Mouse (Mus musculus) midbrain, embryonic 11.5 days (tissue): ENCODE results near the gene Fam19a2. TPM values are rescaled to one million over a fixed set of nuclear protein-coding genes. Genes with fewer than 3 reads are reported as not detected.

ENCODE experiments used
- ATAC-seq: fragments of 200-750 bp; cut with Nextera tagmentation; 2 replicates; pipeline ENCODE4 v1.8.0; 2017; ENCODE audit warnings: moderate TSS enrichment, moderate library complexity; ENCODE audit not compliant: low FRiP score
- DNase-seq: peaks from one replicate; pipeline ENCODE4 v3.0.0; 2015; ENCODE audit warnings: low spot score; ENCODE audit errors: missing footprints
- H3K27ac ChIP-seq: fragments of 300-500 bp; sonication (generic); 2 replicates; pipeline ENCODE4 v1.5.1; 2014; ENCODE audit warnings: low read depth, low read length
- H3K27me3 ChIP-seq: fragments of 300-500 bp; sonication (generic); 2 replicates; pipeline ENCODE4 v1.6.1; 2014; ENCODE audit warnings: mild to moderate bottlenecking, low read length, moderate library complexity, mixed read lengths; ENCODE audit not compliant: control insufficient read depth, insufficient read depth
- H3K36me3 ChIP-seq: fragments of 300-500 bp; sonication (generic); 2 replicates; pipeline ENCODE4 v1.6.1; 2014; ENCODE audit warnings: mild to moderate bottlenecking, low read length, moderate library complexity, mixed read lengths; ENCODE audit not compliant: control insufficient read depth, insufficient read depth
- H3K4me1 ChIP-seq: fragments of 300-500 bp; sonication (generic); 2 replicates; pipeline ENCODE4 v1.6.1; 2014; ENCODE audit warnings: low read length; ENCODE audit not compliant: control insufficient read depth, insufficient read depth
- H3K4me2 ChIP-seq: fragments of 300-500 bp; sonication (generic); 2 replicates; pipeline ENCODE4 v1.6.1; 2014; ENCODE audit warnings: mild to moderate bottlenecking, moderate library complexity
- H3K4me3 ChIP-seq: fragments of 300-500 bp; sonication (generic); 2 replicates; pipeline ENCODE4 v1.5.1; 2014; ENCODE audit warnings: low read depth, low read length
- H3K9ac ChIP-seq: fragments of 300-500 bp; sonication (generic); 2 replicates; pipeline ENCODE4 v1.6.1; 2014; ENCODE audit warnings: low read length
- H3K9me3 ChIP-seq: fragments of 300-500 bp; sonication (generic); 2 replicates; pipeline ENCODE4 v1.6.1; 2016; ENCODE audit warnings: low read length; ENCODE audit not compliant: control insufficient read depth
- WGBS: fragments of 180-500 bp; shearing (Covaris S2); extraction: QIAGEN DNeasy Blood & Tissue Kit; methylation state at CpG from one replicate; pipeline ENCODE4 v1.1.7; 2014; 5-methylcytosine and 5-hydroxymethylcytosine counted together
- polyA plus RNA-seq: library from polyadenylated mRNA; unstranded; fragments of >200 nt; fragmentation: Nextera tagmentation; extraction: Ambion mirVana; gene quantifications from 2 replicates; pipeline ENCODE4 v1.2.1, GENCODE M21; 2014

Gene Fam19a2
- 4.0 and 4.7 TPM in 2 replicates for polyA plus RNA-seq

- WGBS = under 1% methylated on average over 12 of the region's 12 CpGs
- Histone ChIP-seq H3K4me1 (peaks cover 10% of the 10 kb centered on the region), H3K27ac (no peak within 1 kb of the TSS), H3K36me3 (no peaks in the 10 kb centered on the region), H3K4me2 (peak within 1 kb of the TSS; percentile 91), H3K9me3 (no peaks in the 10 kb centered on the region), H3K9ac (peak within 1 kb of the TSS; percentile 61), H3K4me3 (peak within 1 kb of the TSS; percentile 56), H3K27me3 (peaks cover 23% of the 10 kb centered on the region)
- peak; percentile 97 for DNase-seq
- peak; percentile 61 for ATAC-seq
Observed at GRCm38 (mm10) chr10:123263876-123264309, at the start of gene Fam19a2. Gene Fam19a2, plus strand, starts transcription at chr10:123263996.

GRCm38 (mm10) chr10:123222785-123223184 lies 41.0 kb upstream of the Fam19a2 start:
- Histone ChIP-seq H3K4me2 (no peak overlapping the region), H3K9me3 (no peaks in the 10 kb centered on the region), H3K27ac (no peak overlapping the region), H3K4me1 (no peaks in the 10 kb centered on the region), H3K36me3 (no peaks in the 10 kb centered on the region), H3K27me3 (no peaks in the 10 kb centered on the region), H3K9ac (no peak overlapping the region), H3K4me3 (no peak overlapping the region)
- ATAC-seq = no peak
- DNase-seq = no peak
- WGBS = 88% methylated on average over 5 of the region's 5 CpGs

- Histone ChIP-seq H3K36me3 (no peaks in the 10 kb centered on the region), H3K9me3 (no peaks in the 10 kb centered on the region), H3K9ac (no peak overlapping the region), H3K27me3 (no peaks in the 10 kb centered on the region), H3K27ac (no peak overlapping the region), H3K4me1 (no peaks in the 10 kb centered on the region), H3K4me3 (no peak overlapping the region), H3K4me2 (no peak overlapping the region)
- ATAC-seq (no peak), DNase-seq (no peak)
- WGBS = 91% methylated on average over 5 of the region's 5 CpGs
Observed at GRCm38 (mm10) chr10:123229420-123229819, 34.4 kb upstream of the Fam19a2 start.

GRCm38 (mm10) chr10:123248063-123248462 lies 15.7 kb upstream of the Fam19a2 start:
- Histone ChIP-seq H3K27ac (no peak overlapping the region), H3K9me3 (no peaks in the 10 kb centered on the region), H3K27me3 (no peaks in the 10 kb centered on the region), H3K4me1 (no peaks in the 10 kb centered on the region), H3K9ac (no peak overlapping the region), H3K36me3 (no peaks in the 10 kb centered on the region), H3K4me3 (no peak overlapping the region), H3K4me2 (no peak overlapping the region)
- no peak for DNase-seq
- no peak for ATAC-seq
- 90% methylated on average over 6 of the region's 6 CpGs for WGBS

- no peak for ATAC-seq
- Histone ChIP-seq H3K27ac (no peak overlapping the region), H3K4me1 (no peaks in the 10 kb centered on the region), H3K9me3 (no peaks in the 10 kb centered on the region), H3K4me2 (no peak overlapping the region), H3K4me3 (no peak overlapping the region), H3K27me3 (no peaks in the 10 kb centered on the region), H3K9ac (no peak overlapping the region), H3K36me3 (no peaks in the 10 kb centered on the region)
- 88% methylated on average over 9 of the region's 9 CpGs for WGBS
- DNase-seq = no peak
Observed at GRCm38 (mm10) chr10:123251904-123252303, 11.9 kb upstream of the Fam19a2 start.

- no peaks in the 10 kb centered on the region for H3K27me3 ChIP-seq
- WGBS = 45% methylated on average over 5 of the region's 5 CpGs
Observed at GRCm38 (mm10) chr10:123254299-123254698, 9.5 kb upstream of the Fam19a2 start.

GRCm38 (mm10) chr10:123255674-123256348 lies 8.0 kb upstream of the Fam19a2 start:
- Histone ChIP-seq H3K4me3 (no peak overlapping the region), H3K9me3 (no peaks in the 10 kb centered on the region), H3K9ac (no peak overlapping the region), H3K4me1 (no peaks in the 10 kb centered on the region), H3K27me3 (no peaks in the 10 kb centered on the region), H3K27ac (no peak overlapping the region), H3K36me3 (no peaks in the 10 kb centered on the region), H3K4me2 (no peak overlapping the region)
- DNase-seq (no peak), ATAC-seq (no peak)
- 80% methylated on average over 7 of the region's 7 CpGs for WGBS

More at GRCm38 (mm10) chr10:123254299-123254698, 9.5 kb upstream of the Fam19a2 start:
- Histone ChIP-seq H3K9ac (no peak overlapping the region), H3K4me2 (no peak overlapping the region), H3K4me3 (no peak overlapping the region), H3K36me3 (no peaks in the 10 kb centered on the region), H3K9me3 (no peaks in the 10 kb centered on the region), H3K4me1 (no peaks in the 10 kb centered on the region), H3K27ac (no peak overlapping the region)
- ATAC-seq = no peak
- no peak for DNase-seq

- Histone ChIP-seq H3K4me1 (peaks cover 10% of the 10 kb centered on the region), H3K4me2 (peak overlapping the region; percentile 91), H3K27ac (no peak overlapping the region), H3K9me3 (no peaks in the 10 kb centered on the region), H3K36me3 (no peaks in the 10 kb centered on the region), H3K27me3 (peaks cover 23% of the 10 kb centered on the region), H3K9ac (peak overlapping the region; percentile 61), H3K4me3 (peak overlapping the region; percentile 56)
- ATAC-seq = peak; percentile 77
- peak; percentile 95 for DNase-seq
- under 1% methylated on average over 83 of the region's 84 CpGs for WGBS
Observed at GRCm38 (mm10) chr10:123264461-123265191, 830 bp downstream of the Fam19a2 start.

- H3K36me3 ChIP-seq = no peaks in the 10 kb centered on the region
- no peaks in the 10 kb centered on the region for H3K9me3 ChIP-seq
- peak overlapping the region; percentile 61 for H3K9ac ChIP-seq
- peak; percentile 60 for ATAC-seq
- H3K4me1 ChIP-seq = peaks cover 10% of the 10 kb centered on the region
- no peak overlapping the region for H3K27ac ChIP-seq
- H3K4me2 ChIP-seq = peak overlapping the region; percentile 91
- H3K27me3 ChIP-seq = peaks cover 23% of the 10 kb centered on the region
- DNase-seq = peak; percentile 95
- WGBS = under 1% methylated on average over 46 of the region's 50 CpGs
- peak overlapping the region; percentile 56 for H3K4me3 ChIP-seq
Observed at GRCm38 (mm10) chr10:123265241-123265790, 1.5 kb downstream of the Fam19a2 start.
